ENCODE assay signal across 9 mouse cellular contexts in genomic region chr7:105425424-105426043, GRCm38 (mm10). TPM values are rescaled to one million over a fixed set of nuclear protein-coding genes. Genes with fewer than 3 reads are reported as not detected.
DNase-seq lines count a peak whose midpoint lies in the region; ATAC-seq and TF ChIP-seq lines count a peak whose summit lies in the region.
"Had no signal": no experiment of that assay in that cellular context is flagged by ENCODE, and none has a peak within 500 bp of the region (broad histone marks: within the 10 kb centered on the region; RNA-seq: fewer than 3 reads in every experiment).

TSS of gene Cckbr (plus strand) at chr7:105425731.

- TF ChIP-seq EP300 in stomach, postnatal 0 days (optimal IDR thresholded peaks at IDR 0.05): no peak

- TF ChIP-seq CTCF in stomach, postnatal 0 days (IDR thresholded peaks at IDR 0.05; ENCODE audit: low read depth): no peak

- H3K36me3 ChIP-seq in heart, embryonic 16.5 days (ENCODE audit: control insufficient read depth, insufficient read depth): no peaks in the 10 kb centered on the region
- no peaks in the 10 kb centered on the region for H3K36me3 ChIP-seq in stomach, postnatal 0 days (ENCODE audit: control insufficient read depth, insufficient read depth, low read length)

- peaks cover 8% of the 10 kb centered on the region; the same call in 1 of the 2 replicates for H3K4me1 ChIP-seq in heart, embryonic 16.5 days (ENCODE audit: control insufficient read depth, insufficient read depth, low read length)
- peaks cover 3% of the 10 kb centered on the region for H3K4me1 ChIP-seq in stomach, postnatal 0 days (replicated peaks; ENCODE audit: control insufficient read depth, insufficient read depth)

- peak within 1 kb of the TSS; percentile 52 for H3K4me3 ChIP-seq in heart, embryonic 16.5 days (ENCODE audit: low read length)
- peak within 1 kb of the TSS; percentile 37 for H3K4me3 ChIP-seq in stomach, postnatal 0 days (ENCODE audit: low read depth, low read length)

- 0 out of 2 replicates have a peak, but pooled peaks have one; percentile 32 for ATAC-seq in heart, embryonic 16.5 days (replicated peaks; ENCODE audit: extremely low read depth, insufficient read depth, low FRiP score)
- ATAC-seq in hematopoietic stem cell, adult 5-6 weeks (replicated peaks in 1 of 2; ENCODE audit: insufficient read depth in 1 of 2, low FRiP score in 2 of 2, low TSS enrichment in 1 of 2, low read depth in 1 of 2, poor library complexity in 2 of 2, severe bottlenecking in 2 of 2): peak; percentile 50 to 57
- peak; percentile 81 for ATAC-seq in stomach, postnatal 0 days (ENCODE audit: low FRiP score, low TSS enrichment)

- H3K27me3 ChIP-seq in heart, embryonic 16.5 days (ENCODE audit: control insufficient read depth, insufficient read depth, low read length): peaks cover 48% of the 10 kb centered on the region
- 0 out of 2 replicates have a peak, but pooled peaks cover 3% of the 10 kb centered on the region for H3K27me3 ChIP-seq in stomach, postnatal 0 days (ENCODE audit: control insufficient read depth, insufficient read depth, low read length)

- peak within 1 kb of the TSS; percentile 60 for H3K9ac ChIP-seq in heart, embryonic 16.5 days (ENCODE audit: low read length)
- peak within 1 kb of the TSS; percentile 41; the same call in 1 of the 2 replicates for H3K9ac ChIP-seq in stomach, postnatal 0 days (ENCODE audit: low read length)
- H3K9ac ChIP-seq: liver, embryonic 14.5 days had no signal

- peak within 1 kb of the TSS; percentile 81 for H3K4me2 ChIP-seq in heart, embryonic 16.5 days (ENCODE audit: low read depth, low read length)
- peak within 1 kb of the TSS; percentile 62 for H3K4me2 ChIP-seq in stomach, postnatal 0 days (replicated peaks; ENCODE audit: low read depth)

- intact Hi-C loops in heart, postnatal 14 days (cut with DNase I): no loop called here

- no peak within 1 kb of the TSS for H3K27ac ChIP-seq in heart, embryonic 16.5 days (ENCODE audit: low read length)
- H3K27ac ChIP-seq in stomach, postnatal 0 days (replicated peaks): no peak within 1 kb of the TSS
- H3K27ac ChIP-seq: liver, embryonic 14.5 days had no signal

- DNase-seq in heart, postnatal 14 days: no peak
- peak; percentile 68 for DNase-seq in brain, adult 2 months (ENCODE audit: low read depth, low spot score)
- DNase-seq in mesoderm, embryonic 11.5 days (ENCODE audit: low read depth, low spot score): peak; percentile 18
- peak; percentile 64 for DNase-seq in stomach, postnatal 0 days (ENCODE audit: low spot score)
- DNase-seq in urinary bladder, postnatal 10 days (ENCODE audit: low spot score): no peak
- DNase-seq in natural killer cell, adult 2 months (ENCODE audit: low spot score in 2 of 2): no peak

- WGBS in heart, embryonic 16.5 days: 3% methylated on average over 31 of the region's 31 CpGs
- WGBS in stomach, postnatal 0 days: 2% methylated on average over 31 of the region's 31 CpGs

- H3K9me3 ChIP-seq in heart, embryonic 16.5 days (replicated peaks; ENCODE audit: control insufficient read depth, low read length): no peaks in the 10 kb centered on the region
- no peaks in the 10 kb centered on the region for H3K9me3 ChIP-seq in stomach, postnatal 0 days (ENCODE audit: control insufficient read depth, low read length)

RNA-seq across cellular contexts. Expression of gene Cckbr, which starts in this region (rescaled TPM):
- not detected in 2 replicates for polyA plus RNA-seq in heart, embryonic 16.5 days (2015; fragmentation: Nextera tagmentation; extraction: Ambion mirVana)
- not detected for total RNA-seq in heart, postnatal 14 days (2021)
- not detected in 2 replicates for total RNA-seq in hematopoietic stem cell, adult 5-6 weeks (2017)
- polyA plus RNA-seq in stomach, postnatal 0 days (2015; fragmentation: Nextera tagmentation; extraction: Ambion mirVana): 3.3 and 3.6 TPM in 2 replicates
- polyA plus RNA-seq: liver, embryonic 14.5 days had no signal

Comparison
In these comparisons a context has a peak if more than half of its experiments do, and no peak if none do; other contexts are left out.
1. Peak in ATAC-seq, H3K4me3 ChIP-seq, H3K9ac ChIP-seq and H3K4me2 ChIP-seq in heart, embryonic 16.5 days; RNA of the gene not detected or under 1 TPM.
2. Peak in ATAC-seq in hematopoietic stem cell, adult 5-6 weeks; RNA of the gene not detected or under 1 TPM.
3. DNase-seq: peak in brain, adult 2 months (single experiment), mesoderm, embryonic 11.5 days (single experiment) and stomach, postnatal 0 days (single experiment); none in heart, postnatal 14 days (0 of 2), urinary bladder, postnatal 10 days (single experiment) and natural killer cell, adult 2 months (0 of 2).
4. Peak in every context shown above with its lines, with median percentiles within 50 percentile points of each other: ATAC-seq.